Mouse (Mus musculus) G1E (cell line): ENCODE data around the gene Myl12a.

ENCODE experiments used
- CTCF ChIP-seq: IDR thresholded peaks from 2 replicates; pipeline ENCODE4 v1.5.1; 2012; ENCODE audit warnings: low read depth, low read length, inconsistent platforms, mixed read lengths
- GATA1 ChIP-seq: IDR thresholded peaks from 2 replicates; pipeline ENCODE4 v1.6.1; 2012; ENCODE audit warnings: borderline replicate concordance, low read length, inconsistent platforms, mixed read lengths
- POLR2AphosphoS5 ChIP-seq: IDR thresholded peaks from 2 replicates; pipeline ENCODE4 v1.6.1; 2012; ENCODE audit warnings: low read depth, low read length, inconsistent platforms; ENCODE audit not compliant: insufficient replicate concordance

- TF ChIP-seq CTCF (no peak), GATA1 (no peak), POLR2AphosphoS5 (no peak)
Observed at GRCm38 (mm10) chr17:70991706-70992625, 10.7 kb downstream of the Myl12a start.
